Comparison of ENCODE assay signal across 8 mouse cellular contexts in genomic region chr17:35783944-35784343, GRCm38 (mm10). TPM values are rescaled to one million over a fixed set of nuclear protein-coding genes. Genes with fewer than 3 reads are reported as not detected.
A peak's percentile ranks its signal among the peaks of the same experiment; 100 is the strongest.
DNase-seq lines count a peak whose midpoint lies in the region; ATAC-seq and TF ChIP-seq lines count a peak whose summit lies in the region.

No protein-coding gene starts in this region.

- TF ChIP-seq CTCF in thymus, adult 2 months (IDR thresholded peaks at IDR 0.05; ENCODE audit: borderline replicate concordance, control insufficient read depth, extremely low read depth, insufficient read depth, low read length, poor library complexity) = no peak

- H3K27me3 ChIP-seq in lung, embryonic 15.5 days = no peaks in the 10 kb centered on the region
- no peaks in the 10 kb centered on the region for H3K27me3 ChIP-seq in thymus, adult 2 months (ENCODE audit: control insufficient read depth, insufficient read depth, low read length)

- H3K4me2 ChIP-seq in lung, embryonic 15.5 days = no peak overlapping the region

- no peak overlapping the region for H3K9ac ChIP-seq in lung, embryonic 15.5 days

- H3K4me1 ChIP-seq in lung, embryonic 15.5 days = peaks cover 11% of the 10 kb centered on the region
- H3K4me1 ChIP-seq in thymus, adult 2 months (replicated peaks; ENCODE audit: control insufficient read depth, insufficient read depth, low read length) = no peaks in the 10 kb centered on the region

- H3K36me3 ChIP-seq in lung, embryonic 15.5 days = no peaks in the 10 kb centered on the region
- H3K36me3 ChIP-seq in thymus, adult 2 months (ENCODE audit: control insufficient read depth, insufficient read depth, low read length) = no peaks in the 10 kb centered on the region

- H3K27ac ChIP-seq in lung, embryonic 15.5 days = no peak overlapping the region
- H3K27ac ChIP-seq in thymus, adult 2 months (ENCODE audit: control insufficient read depth, insufficient read depth, low read length) = no peak overlapping the region

- WGBS in lung, embryonic 15.5 days = 71% methylated on average over 6 of the region's 6 CpGs
- WGBS in thymus, adult 2 months = 90% methylated on average over 6 of the region's 6 CpGs

- ATAC-seq in lung, embryonic 15.5 days (ENCODE audit: borderline replicate concordance, extremely low read depth, low FRiP score, low TSS enrichment) = peak; percentile 64; the same call in 1 of the 2 replicates

- peak; percentile 95 for DNase-seq in heart, adult 11 months
- no peak for DNase-seq in heart, adult 8-10 months (ENCODE audit: low spot score)
- peak; percentile 82 for DNase-seq in Muller cell, postnatal 12 days (ENCODE audit: inconsistent ontology term)
- peak; percentile 52 for DNase-seq in heart, postnatal 4 days
- no peak for DNase-seq in kidney, adult 11 months
- no peak for DNase-seq in thymus, postnatal 36 days
- DNase-seq in thymus, adult 2 months = no peak

- H3K9me3 ChIP-seq in lung, embryonic 15.5 days = no peaks in the 10 kb centered on the region

- TF ChIP-seq POLR2A in thymus, adult 2 months (IDR thresholded peaks at IDR 0.05; ENCODE audit: control insufficient read depth, extremely low read depth, insufficient read depth, low read length, poor library complexity) = no peak

- no peak overlapping the region for H3K4me3 ChIP-seq in lung, embryonic 15.5 days
- no peak overlapping the region for H3K4me3 ChIP-seq in thymus, adult 2 months (ENCODE audit: control insufficient read depth, insufficient read depth, low read length)

RNA-seq across cellular contexts. Expression of gene Ier3, which starts 37.5 kb away (rescaled TPM):
- 10 to 100 TPM; 31.3 to 64.3 (median 38.9) TPM for total RNA-seq in heart, adult 8-10 months (2022)
- total RNA-seq in heart, postnatal 4 days (2021) = 10 to 100 TPM; 39.7 to 42.5 TPM
- polyA plus RNA-seq in lung, embryonic 15.5 days (2015; fragmentation: Nextera tagmentation; extraction: Ambion mirVana) = 17.9 and 21.0 TPM in 2 replicates
- 6.2 and 6.4 TPM in 2 replicates for polyA plus RNA-seq in thymus, adult 2 months (2012; rRNA removed)

RNA-seq across cellular contexts. Expression of gene Flot1, which starts 39.1 kb away (rescaled TPM):
- total RNA-seq in heart, adult 8-10 months (2022) = 100 to 1,000 TPM; 154 to 174 (median 157) TPM
- 100 to 1,000 TPM in 1 of 2 experiments, 10 to 100 TPM in 1; 97.8 to 105 TPM for total RNA-seq in heart, postnatal 4 days (2021)
- polyA plus RNA-seq in lung, embryonic 15.5 days (2015; fragmentation: Nextera tagmentation; extraction: Ambion mirVana) = 50.1 and 54.4 TPM in 2 replicates
- polyA plus RNA-seq in thymus, adult 2 months (2012; rRNA removed) = 62.4 and 70.4 TPM in 2 replicates

RNA-seq across cellular contexts. Expression of gene Tubb5, which starts 54.2 kb away (rescaled TPM):
- total RNA-seq in heart, adult 8-10 months (2022) = 10 to 100 TPM; 65.2 to 94.6 (median 72.1) TPM
- total RNA-seq in heart, postnatal 4 days (2021) = 100 to 1,000 TPM; 908 to 913 TPM
- polyA plus RNA-seq in lung, embryonic 15.5 days (2015; fragmentation: Nextera tagmentation; extraction: Ambion mirVana) = 1,042 and 1,079 TPM in 2 replicates
- polyA plus RNA-seq in thymus, adult 2 months (2012; rRNA removed) = 1,522 and 2,049 TPM in 2 replicates

RNA-seq across cellular contexts. Expression of gene Mdc1, which starts 57.4 kb away (rescaled TPM):
- total RNA-seq in heart, adult 8-10 months (2022) = 10 to 100 TPM; 11.5 to 12.8 (median 12.0) TPM
- total RNA-seq in heart, postnatal 4 days (2021) = 10 to 100 TPM; 37.9 to 40.6 TPM
- polyA plus RNA-seq in lung, embryonic 15.5 days (2015; fragmentation: Nextera tagmentation; extraction: Ambion mirVana) = 24.1 and 24.7 TPM in 2 replicates
- 17.4 and 22.4 TPM in 2 replicates for polyA plus RNA-seq in thymus, adult 2 months (2012; rRNA removed)

Comparison
In these comparisons a context has a peak if more than half of its experiments do, and no peak if none do; other contexts are left out.
1. DNase-seq: peak in heart, adult 11 months (single experiment), Muller cell, postnatal 12 days (single experiment) and heart, postnatal 4 days (single experiment); none in heart, adult 8-10 months (single experiment), kidney, adult 11 months (single experiment), thymus, postnatal 36 days (0 of 2) and thymus, adult 2 months (single experiment).
2. RNA of gene Tubb5, which starts 54.2 kb away (total RNA-seq): 908 to 913 TPM in heart, postnatal 4 days; 65.2 to 94.6 TPM in heart, adult 8-10 months; every median in the first group is over 4 times any median in the second.